Mouse (Mus musculus) brain, embryonic 14.5 days (tissue): ENCODE data around the gene Pus1.
A peak's percentile ranks its signal among the peaks of the same experiment; 100 is the strongest.

Experiments
- CTCF ChIP-seq: fragments of 200-500 bp; IDR thresholded peaks from 2 replicates; pipeline ENCODE4 v1.5.1; 2012; ENCODE audit warnings: inconsistent platforms, mild to moderate bottlenecking, moderate library complexity, borderline replicate concordance; ENCODE audit not compliant: insufficient read depth, insufficient read length; ENCODE audit errors: extremely low read depth
- POLR2A ChIP-seq: fragments of 200-500 bp; IDR thresholded peaks from 2 replicates; pipeline ENCODE4 v1.6.1; 2012; ENCODE audit warnings: mild to moderate bottlenecking, inconsistent platforms, borderline replicate concordance; ENCODE audit not compliant: poor library complexity, insufficient read depth, insufficient read length, severe bottlenecking; ENCODE audit errors: extremely low read depth

DNA sequence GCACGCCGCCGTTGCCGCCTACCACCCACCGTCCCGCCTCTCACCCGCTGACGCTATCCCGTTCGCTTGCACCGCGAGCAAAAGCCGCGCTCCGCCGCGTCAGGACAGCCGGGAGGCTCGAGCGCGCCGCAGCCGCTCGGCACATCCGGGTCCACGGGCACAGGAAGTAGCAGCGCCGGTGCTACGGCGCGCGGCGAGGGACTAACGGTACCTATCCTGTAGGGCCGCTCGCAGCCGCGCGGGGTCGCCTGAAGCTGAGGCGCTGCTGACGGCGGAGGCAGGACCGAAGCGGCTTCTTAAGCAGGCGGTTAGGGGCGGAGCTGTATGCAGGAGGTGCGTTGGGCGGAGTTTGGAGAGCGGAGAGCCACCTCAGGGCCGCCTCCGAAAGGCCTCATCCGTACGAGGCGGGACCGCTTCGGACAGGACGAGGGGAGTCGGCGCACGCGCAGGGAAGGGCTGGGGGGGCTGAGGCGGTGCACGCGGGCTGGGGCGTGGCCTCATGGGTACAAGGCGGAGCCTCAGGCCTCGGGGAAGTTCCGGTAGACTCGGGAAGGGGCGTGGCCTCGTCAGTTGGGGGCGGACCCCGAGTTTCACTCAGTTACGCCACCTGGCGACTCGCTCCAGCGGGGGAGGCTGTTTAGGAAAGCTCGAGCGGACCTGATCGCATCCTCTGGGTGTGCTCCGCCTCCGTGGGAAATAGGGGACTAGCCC lies 9.9 kb downstream of the Pus1 start, which contains the start of gene Ep400:
- peak; percentile 74 for TF ChIP-seq CTCF
- peak; percentile 95 for TF ChIP-seq POLR2A
